Mouse (Mus musculus) adrenal gland, postnatal 4 days (tissue): ENCODE results near the gene Med11. TPM values are rescaled to one million over a fixed set of nuclear protein-coding genes. Genes with fewer than 3 reads are reported as not detected.
A peak's percentile ranks its signal among the peaks of the same experiment; 100 is the strongest.
"Not testable (repeated sequence)": the region's sequence is repeated elsewhere in the genome, so short reads cannot be mapped to it uniquely, and the experiment has no call there.

ENCODE experiments used
- DNase-seq, 2 experiments: peaks; one replicate each; pipeline ENCODE4 v3.0.0; 2021 to 2022; ENCODE audit warnings: low spot score in 2 of 2, mixed read lengths in 2 of 2
- long read RNA-seq, 2 experiments: library from polyadenylated mRNA; stranded (forward); transcript quantifications; one replicate each; pipeline ENCODE4 v2.0.0; 2021
- total RNA-seq, 2 experiments: library from RNA; stranded (reverse); gene quantifications; 2 replicates each; pipeline ENCODE4 v1.2.3; 2021

Gene Med11
- total RNA-seq: 10 to 100 TPM; 17.3 to 18.6 TPM
- long read RNA-seq, experiment 1, partial matches to known transcripts: 0 of 4 reads
- long read RNA-seq, experiment 1, other reads (novel, unspliced or antisense): 0 of 4 reads
- long read RNA-seq, experiment 2, transcript Med11-201 (3 exons, 902 nt): major isoform, 5 of 15 reads
- long read RNA-seq, experiment 2, partial matches to known transcripts: 0 of 15 reads
- long read RNA-seq, experiment 2, other reads (novel, unspliced or antisense): 9 of 15 reads

DNA sequence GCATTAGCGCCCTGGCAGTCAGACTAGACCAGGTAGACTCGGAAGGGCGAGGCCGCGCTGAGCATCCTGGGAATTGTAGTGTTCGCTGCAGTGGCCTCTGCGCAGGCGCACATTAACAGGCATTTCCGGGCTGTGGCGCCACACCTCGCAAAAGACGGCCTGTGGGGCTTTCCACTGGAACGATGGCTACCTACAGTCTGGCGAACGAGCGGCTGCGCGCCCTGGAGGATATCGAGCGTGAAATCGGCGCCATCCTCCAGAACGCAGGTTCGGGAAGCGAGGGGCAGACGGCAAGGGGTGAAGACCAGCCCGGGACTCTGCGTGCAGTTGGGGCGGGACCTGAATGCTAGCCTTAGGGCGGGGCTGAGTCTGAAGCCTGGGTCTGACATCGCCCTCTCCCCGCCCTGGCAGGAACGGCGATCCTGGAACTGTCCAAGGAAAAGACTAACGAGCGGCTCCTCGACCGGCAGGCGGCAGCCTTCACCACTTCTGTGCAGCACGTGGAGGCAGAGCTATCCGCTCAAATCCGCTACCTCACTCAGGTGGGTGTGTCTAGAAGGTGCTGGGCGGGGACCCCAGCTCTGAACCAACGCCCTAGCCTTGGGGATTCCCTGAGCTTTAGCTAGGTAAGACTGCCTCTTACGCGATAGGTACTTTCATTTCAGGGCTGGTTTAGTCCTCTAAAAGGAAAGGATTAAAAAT is at the start of gene Med11:
Med11 (plus strand) TSS at position 123 of the 702 bp plus-strand sequence.
- DNase-seq: peak; percentile 71 to 90

DNA sequence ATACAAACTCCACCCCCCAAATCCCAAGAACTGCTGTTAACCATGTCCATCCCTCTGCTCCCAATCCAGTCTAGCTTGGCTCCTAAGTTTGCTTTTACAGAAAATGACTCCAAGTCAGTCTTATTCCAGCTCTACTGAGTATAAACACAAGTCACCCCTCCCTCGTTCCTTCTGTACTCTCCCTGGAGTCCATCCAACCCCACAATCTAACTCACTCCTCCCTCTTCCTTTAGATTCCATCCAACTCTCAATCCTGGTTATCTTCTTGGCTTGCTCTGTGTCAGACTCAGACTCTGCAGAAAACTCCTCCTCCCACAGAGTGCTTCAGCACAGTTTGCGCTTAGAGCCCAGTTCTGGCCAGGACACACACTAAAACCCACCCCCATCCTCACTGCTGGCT is 48.1 kb upstream of the Med11 start:
- DNase-seq: no peak

DNA sequence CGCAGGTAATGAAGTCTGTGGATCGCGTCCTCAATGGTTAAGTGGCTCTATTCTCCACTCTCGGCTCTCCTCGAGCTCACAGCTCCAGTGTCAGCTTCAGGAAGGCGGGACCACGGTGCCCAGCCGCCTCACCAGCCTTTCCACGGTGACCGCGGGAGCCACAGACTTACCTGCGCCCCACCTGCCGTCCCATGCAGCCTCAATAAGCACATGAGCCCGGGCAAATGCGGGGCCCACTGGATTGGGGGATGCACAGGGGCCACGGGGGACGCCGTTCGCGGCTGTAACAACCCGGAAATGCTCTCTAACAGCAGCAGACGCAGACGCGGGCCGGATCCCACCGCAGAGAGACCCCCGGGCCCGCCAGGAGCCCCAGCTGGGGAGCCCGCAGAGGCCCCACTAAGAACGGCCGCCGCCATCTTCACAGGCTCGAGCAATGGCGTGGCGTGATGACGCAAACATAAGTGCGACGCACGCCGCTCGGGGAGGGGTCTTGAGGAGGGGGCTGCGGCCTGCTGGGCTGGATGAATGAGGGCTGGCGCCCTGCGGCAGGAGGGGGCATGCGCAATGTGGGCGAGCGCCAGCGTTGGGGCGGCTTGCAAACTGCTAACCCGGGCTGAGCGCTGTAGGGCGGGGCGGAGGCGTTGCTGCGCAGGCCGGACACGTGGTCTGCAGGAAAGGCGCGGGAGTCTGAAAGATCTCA is 42.0 kb upstream of the Med11 start, which contains the start of gene Pelp1:
Pelp1 (minus strand) TSS at position 438 of the 703 bp plus-strand sequence.
- peak; percentile 79 to 82 for DNase-seq

DNA sequence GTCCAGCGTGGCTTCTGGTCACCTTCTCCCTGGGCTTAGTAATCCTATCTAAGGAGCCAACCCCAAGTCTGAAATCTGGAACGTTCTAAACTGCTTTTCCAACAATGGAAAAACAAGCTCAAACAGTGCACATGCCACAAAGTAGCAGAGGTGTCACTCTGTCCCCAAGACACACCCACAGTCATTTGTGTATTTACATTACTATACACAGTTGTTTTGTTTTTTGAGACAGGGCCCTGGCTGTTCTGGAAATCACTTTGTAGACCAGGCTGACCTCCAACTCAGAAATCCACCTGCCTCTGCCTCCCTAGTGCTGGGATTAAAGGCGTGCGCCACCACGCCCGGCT is 41.4 kb upstream of the Med11 start:
- no peak for DNase-seq

DNA sequence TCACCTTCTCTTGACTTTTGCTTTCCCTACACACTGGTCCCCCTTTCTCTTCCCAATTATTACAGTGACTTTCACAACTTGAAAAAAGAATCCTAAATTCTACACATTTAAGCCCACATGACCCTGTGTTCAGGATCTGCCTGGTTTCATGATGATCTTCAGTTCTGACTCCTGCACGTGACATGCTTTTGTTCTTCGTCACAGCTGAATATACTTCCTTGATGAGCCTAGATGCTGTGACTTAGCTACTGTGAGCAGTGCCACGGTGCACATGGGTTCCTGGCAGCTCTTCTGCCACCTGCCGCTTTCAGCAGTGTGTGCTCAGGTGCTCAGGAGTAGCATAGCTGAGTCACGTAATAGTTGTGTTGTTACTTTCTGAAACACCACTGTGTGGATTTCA is 39.1 kb upstream of the Med11 start:
- DNase-seq: no peak

DNA sequence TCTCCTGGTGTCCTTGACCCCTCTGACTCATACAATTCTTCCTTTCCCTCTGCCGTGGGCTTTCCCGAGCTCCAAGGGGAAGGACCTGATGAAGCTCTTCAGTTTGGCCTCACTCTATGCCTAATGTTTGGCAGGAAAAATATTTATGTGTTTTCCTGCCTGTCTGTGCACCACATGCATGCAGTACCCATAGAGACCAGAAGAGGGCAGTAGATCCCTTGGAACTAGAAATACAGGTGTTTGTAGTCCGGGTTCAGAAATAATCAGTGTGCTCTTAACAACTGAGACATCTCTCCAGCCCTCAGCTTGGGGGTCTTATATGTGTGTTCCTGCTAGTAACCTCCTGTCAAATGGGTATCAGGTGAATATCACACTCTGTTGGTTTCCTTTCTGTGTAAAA is 37.8 kb upstream of the Med11 start:
- DNase-seq: peak; percentile 37 to 59

DNA sequence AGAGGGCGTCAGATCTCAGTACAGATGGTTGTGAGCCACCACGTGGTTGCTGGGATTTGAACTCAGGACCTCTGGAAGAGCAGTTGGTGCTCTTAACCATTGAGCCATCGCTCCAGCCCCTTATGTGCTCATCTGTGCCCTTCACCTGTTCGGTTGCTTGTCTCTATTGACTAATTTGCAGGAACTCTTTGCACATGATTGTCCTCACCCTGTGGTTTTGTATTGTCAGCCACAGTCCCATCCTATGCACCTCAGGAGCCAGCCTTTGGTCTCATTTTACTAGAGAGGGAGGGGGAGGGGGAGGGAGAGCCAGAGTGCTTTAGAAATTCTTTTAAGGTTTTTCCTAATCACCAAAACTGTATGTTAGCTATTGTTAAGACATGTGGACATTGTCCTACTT is 33.5 kb upstream of the Med11 start:
- no peak for DNase-seq

DNA sequence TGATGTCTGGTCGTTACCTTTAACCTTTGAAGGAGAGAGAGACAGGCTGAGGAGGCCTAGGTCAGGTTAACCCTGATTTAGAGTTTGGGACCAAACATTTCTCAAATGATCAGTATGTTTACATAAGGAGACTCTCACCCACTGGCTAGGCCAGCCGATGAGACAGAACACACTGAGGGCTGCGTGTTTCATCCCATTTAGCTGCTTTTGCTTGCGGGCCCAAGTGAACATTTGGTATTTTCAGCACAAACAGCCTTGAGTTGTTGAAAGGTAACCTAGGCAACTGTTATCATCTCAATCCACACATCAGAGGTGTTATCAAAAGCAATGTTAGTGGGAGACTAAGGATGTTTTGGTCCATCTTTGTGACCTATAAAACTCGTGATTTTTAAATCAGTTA is 32.2 kb upstream of the Med11 start:
- DNase-seq: no peak

DNA sequence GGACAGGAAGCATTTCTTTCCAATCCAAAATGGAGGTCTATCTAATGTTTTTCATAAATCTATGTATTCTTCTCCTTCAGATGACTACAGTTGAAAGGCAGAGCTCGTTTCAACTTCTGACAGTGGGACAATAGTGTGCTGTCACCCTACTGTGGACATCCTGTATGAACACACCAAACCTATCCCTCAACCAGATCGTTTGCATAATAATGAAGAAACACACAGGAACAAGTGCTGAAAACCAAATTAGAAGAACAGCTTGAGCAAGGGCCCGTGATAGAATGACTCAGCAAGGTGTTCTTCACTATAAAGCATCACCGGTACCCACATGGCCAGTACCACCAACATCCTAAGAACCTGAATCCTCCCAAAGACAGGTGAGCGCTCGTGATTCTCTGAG is 25.1 kb upstream of the Med11 start:
- not testable (repeated sequence) for DNase-seq

DNA sequence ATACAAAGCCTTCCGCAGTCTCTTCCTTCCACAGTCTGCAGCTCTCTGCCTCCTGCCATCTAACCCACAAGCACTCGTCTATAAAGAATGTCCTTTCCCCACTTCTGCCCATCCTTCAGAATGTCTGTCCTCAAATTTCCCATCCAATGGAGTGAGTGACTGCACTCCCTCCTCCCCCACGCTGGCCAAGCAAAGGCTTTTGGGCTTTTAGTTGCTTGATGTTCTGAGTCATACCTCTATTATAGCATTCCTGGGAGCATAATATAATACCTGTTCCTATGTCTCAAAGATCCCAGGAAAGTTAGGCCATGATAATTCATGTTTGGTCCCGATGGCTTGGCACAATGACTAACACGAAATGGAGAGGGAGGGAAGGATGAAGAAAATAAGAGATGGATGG is 20.1 kb upstream of the Med11 start:
- DNase-seq: no peak

DNA sequence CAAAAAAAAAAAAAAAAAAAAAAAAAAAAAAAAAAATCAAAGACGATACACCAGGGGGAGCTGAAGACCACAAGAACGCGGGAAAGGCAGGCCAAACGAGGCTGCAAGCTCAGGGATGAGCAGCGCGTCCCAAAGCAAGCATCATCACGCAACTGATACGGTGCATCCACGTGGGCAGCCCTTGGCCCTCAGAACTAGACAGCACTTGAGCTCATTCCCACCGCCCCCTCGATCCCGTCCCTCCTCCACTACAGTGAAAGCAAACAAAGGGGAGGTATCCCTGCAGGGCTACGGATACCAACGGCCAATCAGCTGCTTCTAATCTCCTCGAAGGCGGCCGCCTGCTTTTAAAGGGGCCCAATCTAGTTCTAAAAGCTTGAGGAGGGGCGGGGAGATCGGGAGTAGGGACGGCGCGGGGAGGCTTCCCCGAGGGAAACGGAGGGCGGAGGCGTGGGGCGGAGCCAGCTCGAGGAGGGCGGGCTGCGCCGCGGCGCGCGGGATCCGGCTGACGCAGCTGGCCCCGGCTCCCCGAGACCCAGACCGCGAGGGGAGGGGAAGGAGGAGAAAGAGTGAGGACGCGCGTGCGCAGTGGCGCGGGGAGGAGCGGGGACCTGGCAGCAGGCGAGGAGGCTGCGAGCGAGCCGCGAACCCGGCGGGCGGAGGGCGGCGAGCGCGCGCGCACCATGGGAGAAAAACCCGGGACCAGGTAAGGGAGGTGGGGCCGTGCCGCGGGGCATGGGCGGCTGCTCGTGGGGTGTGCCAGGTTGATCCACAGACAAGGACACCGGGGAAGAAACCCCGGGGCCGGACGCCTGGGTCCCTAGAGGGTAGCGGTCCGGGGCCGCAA is 19.4 kb upstream of the Med11 start, which contains the start of gene Arrb2:
Arrb2 (plus strand) TSS at position 588 of the 847 bp plus-strand sequence.
- DNase-seq: peak; percentile 96

DNA sequence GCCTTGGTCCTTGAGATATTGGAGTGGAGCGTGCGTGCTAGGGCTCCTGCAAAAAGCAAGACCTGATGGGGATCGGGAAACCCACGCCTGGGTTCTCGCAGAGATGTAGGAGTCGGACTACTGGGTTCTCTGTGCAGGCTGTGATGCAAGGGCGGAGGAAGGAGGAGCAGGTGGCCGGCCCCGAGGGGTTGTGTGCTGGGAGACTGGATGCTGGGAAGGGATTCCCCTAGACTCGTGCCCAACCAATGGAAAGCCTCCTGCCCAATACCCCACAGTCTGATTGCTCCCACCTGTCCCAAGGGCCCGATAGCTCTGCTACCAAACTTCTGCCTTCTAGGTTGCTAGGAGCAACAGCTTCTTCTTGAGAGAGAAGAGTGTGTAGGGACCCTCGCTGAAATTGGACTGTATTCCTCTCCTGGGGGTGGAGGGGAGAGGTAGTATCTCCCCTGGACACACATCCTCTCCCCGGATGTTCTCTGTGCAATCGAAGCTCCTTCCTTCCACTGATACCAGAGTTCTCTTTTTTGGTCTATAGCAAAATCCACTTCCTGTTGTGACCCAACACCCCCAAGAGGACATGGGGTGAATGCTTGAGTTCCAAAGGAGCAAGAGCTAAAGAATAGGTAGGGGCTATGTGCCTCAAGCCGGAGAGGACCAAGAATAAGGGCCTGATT is 18.7 kb upstream of the Med11 start:
- DNase-seq: no peak

DNA sequence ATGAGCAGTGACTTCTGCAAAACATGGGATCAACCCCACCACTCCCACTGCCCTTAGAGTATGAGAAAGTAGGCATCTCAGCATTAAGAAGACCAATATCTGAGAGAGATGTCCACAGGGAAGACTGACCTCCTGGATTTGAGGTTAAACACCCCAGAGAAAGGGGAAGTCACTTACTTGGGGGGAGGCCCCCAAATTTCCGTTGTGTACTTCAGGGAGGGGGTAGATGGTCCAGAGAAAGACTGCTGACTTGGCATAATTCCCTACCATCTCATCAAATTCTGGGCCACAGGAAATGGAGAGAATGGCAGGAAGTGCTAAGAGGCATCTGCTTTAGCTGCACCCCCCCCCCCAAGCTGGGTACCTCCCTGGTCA is 18.2 kb upstream of the Med11 start:
- DNase-seq: no peak

DNA sequence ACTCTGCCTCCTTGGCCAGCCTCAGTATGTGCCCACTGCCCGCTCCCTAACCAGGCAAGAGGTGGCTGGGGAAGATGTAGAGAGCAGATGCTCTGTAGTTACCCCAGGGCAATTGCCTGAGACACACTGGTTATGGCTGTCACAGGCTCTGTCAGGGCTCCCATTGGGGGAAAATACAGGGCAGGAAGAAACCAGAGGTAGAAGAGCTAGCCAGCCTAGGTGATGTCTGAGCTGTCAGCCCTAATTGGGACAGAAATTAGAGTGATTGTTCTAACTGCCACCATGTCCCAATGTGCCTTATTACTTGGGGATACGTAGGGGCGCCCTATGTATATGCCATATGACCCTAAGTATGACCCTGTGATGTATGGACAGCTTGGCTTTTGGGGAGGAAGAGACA is 17.8 kb upstream of the Med11 start:
- DNase-seq: no peak

DNA sequence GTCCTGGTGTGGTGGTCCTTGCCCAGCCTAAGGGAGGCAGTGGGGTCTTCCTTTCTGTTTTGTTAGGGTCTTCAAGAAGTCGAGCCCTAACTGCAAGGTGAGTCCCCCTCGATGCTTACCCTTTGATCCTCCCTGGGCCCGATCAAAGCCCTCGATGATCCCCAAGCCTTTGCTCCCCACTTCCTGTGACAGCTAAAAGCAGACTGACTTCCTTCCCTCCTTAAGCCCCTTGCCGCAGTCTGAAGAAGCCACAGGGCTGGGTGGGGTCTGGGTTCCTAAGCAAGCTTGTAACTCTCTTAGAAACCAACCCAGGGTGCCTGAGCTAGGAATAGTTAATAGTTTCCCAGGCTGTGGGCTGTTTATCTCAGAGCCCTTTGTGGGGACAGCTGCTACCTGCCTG is 16.2 kb upstream of the Med11 start:
- no peak for DNase-seq

DNA sequence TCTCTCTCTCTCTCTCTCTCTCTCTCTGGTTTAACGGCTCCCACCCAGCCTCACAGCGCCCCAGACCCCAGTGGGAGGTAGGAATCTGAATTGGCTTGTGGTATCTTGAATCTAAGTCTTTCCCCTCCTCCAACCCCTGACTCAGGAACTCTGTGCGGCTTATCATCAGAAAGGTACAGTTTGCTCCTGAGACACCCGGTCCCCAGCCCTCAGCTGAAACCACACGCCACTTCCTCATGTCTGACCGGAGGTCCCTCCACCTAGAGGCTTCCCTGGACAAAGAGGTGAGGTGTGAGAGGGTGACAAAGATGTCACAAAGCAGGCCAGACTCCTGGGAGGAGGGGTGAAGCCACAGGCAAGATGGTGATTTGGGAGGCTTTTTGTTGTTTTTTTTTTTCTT is 14.3 kb upstream of the Med11 start:
- no peak for DNase-seq

DNA sequence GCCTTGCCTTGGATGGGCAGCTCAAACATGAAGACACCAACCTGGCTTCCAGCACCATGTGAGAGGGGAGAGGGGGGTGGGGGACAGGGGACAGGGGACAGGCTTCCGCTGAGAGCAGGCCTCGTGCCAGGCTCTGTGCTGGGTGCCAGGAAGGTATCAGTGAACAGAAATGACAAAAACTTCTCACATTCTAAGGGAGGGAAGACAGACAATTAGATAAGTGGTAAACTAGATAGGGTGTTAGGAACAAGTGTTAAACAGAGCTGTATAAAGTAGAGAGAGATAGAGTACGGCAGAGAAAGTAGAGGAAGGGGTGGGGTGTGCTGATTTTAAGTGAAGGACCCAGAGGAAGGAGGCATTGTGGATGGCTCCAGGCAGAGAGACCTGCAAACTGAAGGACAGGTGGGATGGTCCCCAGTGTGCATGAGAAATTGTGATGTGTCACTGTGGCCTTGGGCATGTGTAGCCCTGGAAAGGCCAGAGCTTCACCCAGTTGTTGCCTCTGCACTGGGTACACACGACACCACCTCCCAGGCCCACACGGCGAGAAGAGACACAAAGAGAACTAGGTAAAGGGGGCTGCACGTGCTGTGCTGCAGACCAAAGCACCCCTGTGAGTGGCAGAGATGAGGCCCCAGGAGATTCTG is 12.9 kb upstream of the Med11 start:
- DNase-seq: no peak

DNA sequence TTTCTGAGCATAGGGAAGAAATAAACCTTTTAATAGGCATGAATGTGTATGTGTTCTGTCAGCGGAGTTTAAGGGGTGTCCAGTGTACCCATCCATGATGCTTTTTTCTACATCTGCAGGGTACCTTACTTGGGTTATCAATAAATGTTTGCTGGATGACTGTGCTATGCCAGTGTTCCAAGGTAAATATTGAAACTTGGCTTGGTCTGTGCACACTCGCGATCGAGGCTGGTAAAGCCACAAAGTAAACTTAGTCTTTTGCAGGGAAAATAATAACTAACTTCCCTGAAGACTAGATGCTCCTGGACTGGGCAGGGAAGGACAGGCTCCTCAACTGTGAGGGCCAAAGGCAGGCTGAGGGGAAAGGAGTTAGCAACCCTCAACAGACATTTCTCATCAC is 11.1 kb upstream of the Med11 start:
- DNase-seq: no peak

DNA sequence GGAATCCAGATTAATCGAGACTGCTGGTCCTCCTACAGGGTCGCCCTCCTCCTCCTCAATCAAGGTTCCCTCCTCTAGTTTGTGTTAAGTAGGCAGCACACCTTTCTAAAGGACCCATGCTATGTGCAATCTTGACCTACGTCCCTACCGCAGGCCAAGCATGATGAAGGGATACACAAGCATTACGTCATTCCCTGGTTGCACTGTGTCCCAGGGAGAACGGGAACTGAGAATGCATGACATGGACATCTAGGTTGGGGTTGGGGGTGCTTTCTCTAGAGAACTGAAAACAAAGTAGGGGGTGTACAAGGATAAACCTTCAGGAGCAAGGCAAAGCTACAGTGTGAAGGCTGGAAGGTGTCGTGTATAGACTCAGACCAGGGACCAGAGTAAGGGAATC is 9.8 kb upstream of the Med11 start:
- DNase-seq: no peak

DNA sequence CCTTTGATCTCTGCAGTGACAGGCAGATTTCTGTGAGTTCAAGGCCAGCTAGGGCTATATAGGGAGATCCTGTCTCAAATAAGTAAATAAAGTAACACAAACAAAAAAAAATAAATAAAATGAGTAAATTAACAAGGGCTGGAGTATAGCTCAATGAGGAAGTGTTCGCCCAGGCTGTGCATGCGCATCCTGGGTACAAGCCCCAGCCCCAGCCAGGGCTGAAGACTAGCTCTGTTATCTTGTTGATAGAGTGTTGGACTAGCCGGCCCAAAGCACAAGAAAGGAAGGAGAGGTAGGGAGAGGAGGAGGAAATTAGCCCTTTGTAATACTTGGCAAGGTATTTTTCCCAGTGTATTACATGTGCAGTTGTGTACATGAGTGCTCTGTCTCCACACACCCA is 7.8 kb upstream of the Med11 start:
- DNase-seq: no peak
